Comparison of ENCODE assay signal across 10 mouse cellular contexts in genomic region chr10:81286586-81286985, GRCm38 (mm10). TPM values are rescaled to one million over a fixed set of nuclear protein-coding genes. Genes with fewer than 3 reads are reported as not detected.
DNase-seq lines count a peak whose midpoint lies in the region; ATAC-seq and TF ChIP-seq lines count a peak whose summit lies in the region.
"Had no signal": no experiment of that assay in that cellular context is flagged by ENCODE, and none has a peak within 500 bp of the region (broad histone marks: within the 10 kb centered on the region; RNA-seq: fewer than 3 reads in every experiment).

No protein-coding gene starts in this region.

- peak; percentile 56 for DNase-seq in thymus, postnatal 4 days
- DNase-seq in thymus, adult 18-20 months, result no peak
- DNase-seq in kidney, adult 2 months, result peak; percentile 81
- DNase-seq in stomach, postnatal 0 days (ENCODE audit: low spot score), result peak; percentile 86
- DNase-seq in layer of hippocampus, adult 8-10 months (ENCODE audit: low spot score in 2 of 2), result no peak
- DNase-seq in layer of hippocampus, adult 9-10 months (ENCODE audit: low spot score), result no peak
- DNase-seq: left cerebral cortex, postnatal 4 days had no signal

- H3K9me3 ChIP-seq in liver, embryonic 15.5 days (replicated peaks), result no peaks in the 10 kb centered on the region
- no peaks in the 10 kb centered on the region for H3K9me3 ChIP-seq in stomach, postnatal 0 days (ENCODE audit: control insufficient read depth, low read length)
- H3K9me3 ChIP-seq: embryonic facial prominence, embryonic 12.5 days had no signal

- no peaks in the 10 kb centered on the region for H3K27me3 ChIP-seq in kidney, adult 2 months (replicated peaks; ENCODE audit: control insufficient read depth, insufficient read depth, low read length)
- peaks cover 76% of the 10 kb centered on the region for H3K27me3 ChIP-seq in liver, embryonic 15.5 days
- no peaks in the 10 kb centered on the region for H3K27me3 ChIP-seq in stomach, postnatal 0 days (ENCODE audit: control insufficient read depth, insufficient read depth, low read length)

- no peak for ATAC-seq in liver, embryonic 15.5 days (ENCODE audit: insufficient read depth)
- ATAC-seq in stomach, postnatal 0 days (ENCODE audit: low FRiP score, low TSS enrichment), result peak; percentile 25
- ATAC-seq in erythroblast, adult 5-6 weeks (replicated peaks; ENCODE audit: low FRiP score, poor library complexity, severe bottlenecking), result no peak

- peak overlapping the region; percentile 77 for H3K4me2 ChIP-seq in liver, embryonic 15.5 days
- no peak overlapping the region for H3K4me2 ChIP-seq in stomach, postnatal 0 days (replicated peaks; ENCODE audit: low read depth)

- TF ChIP-seq POLR2A in kidney, adult 2 months (IDR thresholded peaks at IDR 0.05; ENCODE audit: low read depth, low read length), result no peak

- H3K9ac ChIP-seq in liver, embryonic 15.5 days, result no peak overlapping the region
- no peak overlapping the region for H3K9ac ChIP-seq in stomach, postnatal 0 days (ENCODE audit: low read length)

- peak overlapping the region; percentile 49 for H3K27ac ChIP-seq in kidney, adult 2 months (ENCODE audit: insufficient read depth, low read depth, low read length)
- no peak overlapping the region for H3K27ac ChIP-seq in liver, embryonic 15.5 days (replicated peaks)
- peak overlapping the region; percentile 78 for H3K27ac ChIP-seq in stomach, postnatal 0 days (replicated peaks)
- H3K27ac ChIP-seq: embryonic facial prominence, embryonic 12.5 days had no signal

- H3K4me3 ChIP-seq in kidney, adult 2 months (ENCODE audit: insufficient read depth, low read depth, low read length), result no peak overlapping the region
- no peak overlapping the region for H3K4me3 ChIP-seq in liver, embryonic 15.5 days (replicated peaks)
- no peak overlapping the region for H3K4me3 ChIP-seq in stomach, postnatal 0 days (ENCODE audit: low read depth, low read length)

- 19% methylated on average over 6 of the region's 6 CpGs for WGBS in kidney, adult 2 months
- WGBS in liver, embryonic 15.5 days (ENCODE audit: insufficient replicate concordance), result 34% methylated on average over 6 of the region's 6 CpGs
- WGBS in stomach, postnatal 0 days, result 32% methylated on average over 6 of the region's 6 CpGs

- TF ChIP-seq EP300 in stomach, postnatal 0 days (optimal IDR thresholded peaks at IDR 0.05), result no peak

- H3K4me1 ChIP-seq in kidney, adult 2 months (ENCODE audit: control insufficient read depth, insufficient read depth, low read length), result peaks cover 12% of the 10 kb centered on the region
- peaks cover 55% of the 10 kb centered on the region for H3K4me1 ChIP-seq in liver, embryonic 15.5 days (replicated peaks)
- no peaks in the 10 kb centered on the region for H3K4me1 ChIP-seq in stomach, postnatal 0 days (replicated peaks; ENCODE audit: control insufficient read depth, insufficient read depth)

- no peaks in the 10 kb centered on the region for H3K36me3 ChIP-seq in kidney, adult 2 months (ENCODE audit: control insufficient read depth, insufficient read depth, low read length)
- no peaks in the 10 kb centered on the region for H3K36me3 ChIP-seq in liver, embryonic 15.5 days (replicated peaks)
- H3K36me3 ChIP-seq in stomach, postnatal 0 days (ENCODE audit: control insufficient read depth, insufficient read depth, low read length), result no peaks in the 10 kb centered on the region
- H3K36me3 ChIP-seq: embryonic facial prominence, embryonic 12.5 days had no signal

- TF ChIP-seq CTCF in kidney, adult 2 months (conservative IDR thresholded peaks at IDR 0.05; ENCODE audit: insufficient read depth, insufficient read length, low read depth, low read length), result no peak
- TF ChIP-seq CTCF in stomach, postnatal 0 days (IDR thresholded peaks at IDR 0.05; ENCODE audit: low read depth), result no peak

RNA-seq across cellular contexts. Expression of gene Tjp3, which starts 4.8 kb away (rescaled TPM):
- 13.2 and 19.0 TPM in 2 replicates for polyA plus RNA-seq in kidney, adult 2 months (2012; rRNA removed)
- polyA plus RNA-seq in liver, embryonic 15.5 days (2015; fragmentation: Nextera tagmentation; extraction: Ambion mirVana), result 0.93 and 1.4 TPM in 2 replicates
- polyA plus RNA-seq in stomach, postnatal 0 days (2015; fragmentation: Nextera tagmentation; extraction: Ambion mirVana), result 42.5 and 46.0 TPM in 2 replicates
- total RNA-seq in layer of hippocampus, adult 8-10 months (2022), result 1 to 10 TPM in 2 of 4 experiments, under 1 TPM in 2; 0.73 to 1.2 (median 0.90) TPM
- total RNA-seq in erythroblast, adult 5-6 weeks (2015; ENCODE audit: low replicate concordance), result 3.3 TPM in 1 of 2 replicates, not detected in the other
- 0.60 and 1.7 TPM in 2 replicates for total RNA-seq in erythroblast, adult 5-6 weeks (2017; ENCODE audit: low replicate concordance)

RNA-seq across cellular contexts. Expression of gene Pip5k1c, which starts 6.2 kb away (rescaled TPM):
- 70.7 and 76.3 TPM in 2 replicates for polyA plus RNA-seq in kidney, adult 2 months (2012; rRNA removed)
- polyA plus RNA-seq in liver, embryonic 15.5 days (2015; fragmentation: Nextera tagmentation; extraction: Ambion mirVana), result 13.4 and 15.2 TPM in 2 replicates
- 19.1 and 21.1 TPM in 2 replicates for polyA plus RNA-seq in stomach, postnatal 0 days (2015; fragmentation: Nextera tagmentation; extraction: Ambion mirVana)
- 100 to 1,000 TPM; 267 to 303 (median 296) TPM for total RNA-seq in layer of hippocampus, adult 8-10 months (2022)
- total RNA-seq in erythroblast, adult 5-6 weeks (2015; ENCODE audit: low replicate concordance), result 9.6 and 11.3 TPM in 2 replicates
- total RNA-seq in erythroblast, adult 5-6 weeks (2017; ENCODE audit: low replicate concordance), result 10.8 and 11.3 TPM in 2 replicates

RNA-seq across cellular contexts. Expression of gene Apba3, which starts 19.8 kb away (rescaled TPM):
- 142 and 147 TPM in 2 replicates for polyA plus RNA-seq in kidney, adult 2 months (2012; rRNA removed)
- 24.0 and 27.3 TPM in 2 replicates for polyA plus RNA-seq in liver, embryonic 15.5 days (2015; fragmentation: Nextera tagmentation; extraction: Ambion mirVana)
- 30.5 and 34.6 TPM in 2 replicates for polyA plus RNA-seq in stomach, postnatal 0 days (2015; fragmentation: Nextera tagmentation; extraction: Ambion mirVana)
- 10 to 100 TPM; 32.0 to 45.0 (median 39.1) TPM for total RNA-seq in layer of hippocampus, adult 8-10 months (2022)
- total RNA-seq in erythroblast, adult 5-6 weeks (2015; ENCODE audit: low replicate concordance), result 3.3 and 4.4 TPM in 2 replicates
- 4.3 and 10.8 TPM in 2 replicates for total RNA-seq in erythroblast, adult 5-6 weeks (2017; ENCODE audit: low replicate concordance)

RNA-seq across cellular contexts. Expression of gene Mrpl54, which starts 19.9 kb away (rescaled TPM):
- 130 TPM in 2 replicates for polyA plus RNA-seq in kidney, adult 2 months (2012; rRNA removed)
- 78.7 and 92.2 TPM in 2 replicates for polyA plus RNA-seq in liver, embryonic 15.5 days (2015; fragmentation: Nextera tagmentation; extraction: Ambion mirVana)
- polyA plus RNA-seq in stomach, postnatal 0 days (2015; fragmentation: Nextera tagmentation; extraction: Ambion mirVana), result 210 and 215 TPM in 2 replicates
- 10 to 100 TPM; 32.5 to 49.5 (median 40.8) TPM for total RNA-seq in layer of hippocampus, adult 8-10 months (2022)
- total RNA-seq in erythroblast, adult 5-6 weeks (2015; ENCODE audit: low replicate concordance), result 6.3 and 56.3 TPM in 2 replicates
- total RNA-seq in erythroblast, adult 5-6 weeks (2017; ENCODE audit: low replicate concordance), result 23.1 and 36.6 TPM in 2 replicates

RNA-seq across cellular contexts. Expression of gene Matk, which starts 33.9 kb away (rescaled TPM):
- polyA plus RNA-seq in kidney, adult 2 months (2012; rRNA removed), result 0.57 and 1.5 TPM in 2 replicates
- polyA plus RNA-seq in liver, embryonic 15.5 days (2015; fragmentation: Nextera tagmentation; extraction: Ambion mirVana), result 1.9 and 2.1 TPM in 2 replicates
- polyA plus RNA-seq in stomach, postnatal 0 days (2015; fragmentation: Nextera tagmentation; extraction: Ambion mirVana), result 1.0 and 1.6 TPM in 2 replicates
- total RNA-seq in layer of hippocampus, adult 8-10 months (2022), result 100 to 1,000 TPM; 208 to 230 (median 216) TPM
- 0.42 and 0.96 TPM in 2 replicates for total RNA-seq in erythroblast, adult 5-6 weeks (2015; ENCODE audit: low replicate concordance)
- total RNA-seq in erythroblast, adult 5-6 weeks (2017; ENCODE audit: low replicate concordance), result 4.3 TPM in 2 replicates

Comparison
In these comparisons a context has a peak if more than half of its experiments do, and no peak if none do; other contexts are left out.
1. DNase-seq: peak in thymus, postnatal 4 days (single experiment), kidney, adult 2 months (single experiment) and stomach, postnatal 0 days (single experiment); none in thymus, adult 18-20 months (0 of 2), layer of hippocampus, adult 8-10 months (0 of 2) and layer of hippocampus, adult 9-10 months (single experiment).